Mouse (Mus musculus): ENCODE results near the gene Gpc6. TPM values are rescaled to one million over a fixed set of nuclear protein-coding genes. Genes with fewer than 3 reads are reported as not detected.

Gene Gpc6
- total RNA-seq, 4 experiments from 2014 or later, result 7.7 to 10.5 (median 9.2) TPM

GRCm38 (mm10) chr14:117930105-117930847, 1005.2 kb downstream of the Gpc6 start:
- DNase-seq (ENCODE audit: low spot score), result peak; percentile 31

GRCm38 (mm10) chr14:117930848-117931816, 1006.0 kb downstream of the Gpc6 start:
- no peak for DNase-seq (ENCODE audit: low spot score)

GRCm38 (mm10) chr14:117932163-117932851, 1007.2 kb downstream of the Gpc6 start:
- DNase-seq (ENCODE audit: low spot score), result no peak

GRCm38 (mm10) chr14:117938554-117938953, 1013.4 kb downstream of the Gpc6 start:
- DNase-seq (ENCODE audit: low spot score), result peak; percentile 41

- no peak for DNase-seq (ENCODE audit: low spot score)
Observed at GRCm38 (mm10) chr14:117939471-117939870, 1014.4 kb downstream of the Gpc6 start.

GRCm38 (mm10) chr14:117945920-117946503, 1020.9 kb downstream of the Gpc6 start:
- DNase-seq (ENCODE audit: low spot score), result no peak

GRCm38 (mm10) chr14:117951265-117951664, 1026.2 kb downstream of the Gpc6 start:
- no peak for DNase-seq (ENCODE audit: low spot score)

GRCm38 (mm10) chr14:117951686-117952085, 1026.6 kb downstream of the Gpc6 start:
- no peak for DNase-seq (ENCODE audit: low spot score)

- DNase-seq (ENCODE audit: low spot score), result no peak
Observed at GRCm38 (mm10) chr14:117956051-117956450, 1030.9 kb downstream of the Gpc6 start.

- DNase-seq (ENCODE audit: low spot score), result no peak
Observed at GRCm38 (mm10) chr14:117958389-117958788, 1033.3 kb downstream of the Gpc6 start.

- DNase-seq (ENCODE audit: low spot score), result peak; percentile 56
Observed at GRCm38 (mm10) chr14:117961267-117961666, 1036.2 kb downstream of the Gpc6 start.

GRCm38 (mm10) chr14:117961844-117962243, 1036.7 kb downstream of the Gpc6 start:
- DNase-seq (ENCODE audit: low spot score), result no peak

GRCm38 (mm10) chr14:117962453-117962852, 1037.3 kb downstream of the Gpc6 start:
- no peak for DNase-seq (ENCODE audit: low spot score)

- no peak for DNase-seq (ENCODE audit: low spot score)
Observed at GRCm38 (mm10) chr14:117972576-117972975, 1047.5 kb downstream of the Gpc6 start.

GRCm38 (mm10) chr14:117981532-117981931, 1056.4 kb downstream of the Gpc6 start:
- no peak for DNase-seq (ENCODE audit: low spot score)

GRCm38 (mm10) chr14:117988444-117988843, 1063.3 kb downstream of the Gpc6 start:
- no peak for DNase-seq (ENCODE audit: low spot score)

GRCm38 (mm10) chr14:117990203-117990602, 1065.1 kb downstream of the Gpc6 start:
- no peak for DNase-seq (ENCODE audit: low spot score)

GRCm38 (mm10) chr14:117992600-117993256, 1067.6 kb downstream of the Gpc6 start:
- DNase-seq (ENCODE audit: low spot score), result no peak

GRCm38 (mm10) chr14:117993845-117994244, 1068.7 kb downstream of the Gpc6 start:
- no peak for DNase-seq (ENCODE audit: low spot score)

- no peak for DNase-seq (ENCODE audit: low spot score)
Observed at GRCm38 (mm10) chr14:118004434-118004833, 1079.3 kb downstream of the Gpc6 start.

- DNase-seq (ENCODE audit: low spot score), result peak; percentile 57
Observed at GRCm38 (mm10) chr14:118005697-118006096, 1080.6 kb downstream of the Gpc6 start.

Measured in heart, adult 8-10 months (tissue).